Mouse (Mus musculus) liver, embryonic 14.5 days (tissue): ENCODE results near the gene Adgrf3.

Source experiments
- CTCF ChIP-seq: IDR thresholded peaks from 2 replicates; pipeline ENCODE4 v1.5.1; 2016; ENCODE audit warnings: antibody characterized with exemption, low read depth, control low read depth
- EP300 ChIP-seq: IDR thresholded peaks from 2 replicates; pipeline ENCODE4 v1.6.1; 2016; ENCODE audit warnings: antibody characterized with exemption, low read depth

DNA sequence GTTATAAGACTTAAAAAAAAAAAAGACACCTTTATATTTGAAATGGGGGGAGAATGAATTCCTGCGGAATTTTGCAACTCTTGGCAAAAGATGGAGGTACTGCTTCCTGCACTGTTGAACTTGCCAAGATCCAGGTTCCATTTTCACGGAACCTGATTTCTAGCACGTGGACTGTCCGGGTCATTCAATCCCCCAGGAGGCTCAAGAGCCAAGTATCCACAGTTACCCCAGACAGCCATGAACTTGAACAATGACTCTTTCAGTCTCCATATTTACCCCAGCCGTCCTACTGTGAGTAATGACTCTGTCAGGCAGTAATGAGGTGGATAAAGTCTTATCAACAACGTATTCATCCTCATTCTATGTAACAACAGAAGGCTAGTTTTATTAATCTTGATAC lies 59.0 kb downstream of the Adgrf3 start:
- no peak for TF ChIP-seq CTCF
- no peak for TF ChIP-seq EP300
